Mouse (Mus musculus) CH12.LX (cell line): ENCODE measurements around the gene Eno4. TPM values are rescaled to one million over a fixed set of nuclear protein-coding genes. Genes with fewer than 3 reads are reported as not detected.

Source experiments
- DNase-seq: peaks from one replicate; pipeline ENCODE4 v3.0.0-alpha.2; 2013; ENCODE audit errors: extremely low read depth
- H3K27ac ChIP-seq: 2 replicates; pipeline ENCODE4 v1.5.1; 2012; ENCODE audit warnings: low read depth, mild to moderate bottlenecking, control low read depth, moderate library complexity; ENCODE audit not compliant: insufficient read depth
- H3K27me3 ChIP-seq: replicated peaks from 2 replicates; pipeline ENCODE3; 2012; ENCODE audit warnings: inconsistent platforms
- H3K36me3 ChIP-seq, 2 experiments: replicated peaks in 1 of 2; 2 replicates each; pipeline versions ENCODE3 to v1.6.1; 2012; ENCODE audit warnings: inconsistent platforms in 1 of 2, low read length in 1 of 2, mild to moderate bottlenecking in 1 of 2, mixed read lengths in 1 of 2, moderate library complexity in 1 of 2; ENCODE audit not compliant: control insufficient read depth in 1 of 2, insufficient read depth in 1 of 2
- H3K4me1 ChIP-seq, 2 experiments: 2 replicates each; pipeline ENCODE4 v1.6.1; 2012; ENCODE audit warnings: inconsistent platforms in 1 of 2, moderate library complexity in 1 of 2; ENCODE audit not compliant: insufficient read depth in 2 of 2, control insufficient read depth in 1 of 2
- H3K4me2 ChIP-seq: 2 replicates; pipeline ENCODE4 v1.6.1; 2012; ENCODE audit warnings: low read depth, mild to moderate bottlenecking, control low read depth; ENCODE audit not compliant: poor library complexity, insufficient read depth, severe bottlenecking
- H3K4me3 ChIP-seq, 3 experiments: fragments of 150-350 bp in 1 of 3; sonication (generic) in 1 of 3; replicated peaks in 1 of 3; 2 replicates each; pipeline versions ENCODE3 to v1.5.1; 2011 to 2012; ENCODE audit warnings: low read depth in 2 of 3, low read length in 2 of 3, mild to moderate bottlenecking in 2 of 3, moderate library complexity in 2 of 3, control low read depth in 1 of 3, improper control_type of control experiment in 1 of 3, inconsistent platforms in 1 of 3, mixed read lengths in 1 of 3; ENCODE audit not compliant: poor library complexity in 1 of 3
- H3K79me2 ChIP-seq: replicated peaks from 2 replicates; pipeline ENCODE4 v1.6.1; 2012; ENCODE audit warnings: mild to moderate bottlenecking, moderate library complexity; ENCODE audit not compliant: control insufficient read depth, poor library complexity, insufficient read depth, severe bottlenecking; ENCODE audit errors: extremely low read depth
- H3K9ac ChIP-seq: 2 replicates; pipeline ENCODE4 v1.6.1; 2012; ENCODE audit warnings: low read depth, mild to moderate bottlenecking, control low read depth, moderate library complexity; ENCODE audit not compliant: insufficient read depth
- H3K9me3 ChIP-seq: replicated peaks from 2 replicates; pipeline ENCODE3; 2012; ENCODE audit warnings: low read length, inconsistent platforms, mixed read lengths
- E2F4 ChIP-seq: IDR thresholded peaks from 2 replicates; pipeline ENCODE4 v1.6.1; 2011; ENCODE audit warnings: low read depth, low read length, improper control_type of control experiment; ENCODE audit not compliant: insufficient replicate concordance
- ETS1 ChIP-seq: conservative IDR thresholded peaks from 2 replicates; pipeline ENCODE4 v1.6.1; 2012; ENCODE audit warnings: low read depth, mild to moderate bottlenecking, inconsistent platforms, low read length, improper control_type of control experiment, moderate library complexity
- IRF4 ChIP-seq: IDR thresholded peaks from 2 replicates; pipeline ENCODE4 v1.6.1; 2014; ENCODE audit warnings: low read depth, mild to moderate bottlenecking, inconsistent platforms, low read length, improper control_type of control experiment
- JUND ChIP-seq: conservative IDR thresholded peaks from 2 replicates; pipeline ENCODE4 v1.6.1; 2011; ENCODE audit warnings: low read depth, low read length, improper control_type of control experiment
- KAT2A ChIP-seq: IDR thresholded peaks from 2 replicates; pipeline ENCODE4 v1.6.1; 2012; ENCODE audit warnings: low read length, improper control_type of control experiment, inconsistent platforms; ENCODE audit not compliant: insufficient replicate concordance
- NRF1 ChIP-seq: IDR thresholded peaks from 2 replicates; pipeline ENCODE4 v1.6.1; 2014; ENCODE audit warnings: low read depth, mild to moderate bottlenecking, inconsistent platforms, low read length, improper control_type of control experiment, moderate library complexity
- PAX5 ChIP-seq: IDR thresholded peaks from 2 replicates; pipeline ENCODE4 v1.6.1; 2012; ENCODE audit warnings: low read length, inconsistent platforms, mixed read lengths
- RAD21 ChIP-seq: IDR thresholded peaks from 2 replicates; pipeline ENCODE4 v1.6.1; 2011; ENCODE audit warnings: low read depth, mild to moderate bottlenecking, low read length, improper control_type of control experiment, moderate library complexity
- SMC3 ChIP-seq: IDR thresholded peaks from 2 replicates; pipeline ENCODE4 v1.6.1; 2011; ENCODE audit warnings: low read depth, low read length, improper control_type of control experiment
- TBP ChIP-seq: conservative IDR thresholded peaks from 2 replicates; pipeline ENCODE4 v1.6.1; 2011; ENCODE audit warnings: low read depth, low read length, improper control_type of control experiment
- USF1 ChIP-seq: IDR thresholded peaks from 2 replicates; pipeline ENCODE4 v1.6.1; 2014; ENCODE audit warnings: low read depth, mild to moderate bottlenecking, inconsistent platforms, low read length, improper control_type of control experiment
- ZC3H11A ChIP-seq: IDR thresholded peaks from 2 replicates; pipeline ENCODE4 v1.6.1; 2012; ENCODE audit warnings: low read depth, mild to moderate bottlenecking, inconsistent platforms, low read length, improper control_type of control experiment
- ZKSCAN1 ChIP-seq: IDR thresholded peaks from 2 replicates; pipeline ENCODE4 v1.6.1; 2012; ENCODE audit warnings: low read depth, inconsistent platforms, low read length, improper control_type of control experiment, borderline replicate concordance
- ZMIZ1 ChIP-seq: IDR thresholded peaks from 2 replicates; pipeline ENCODE4 v1.6.1; 2012; ENCODE audit warnings: low read depth, mild to moderate bottlenecking, inconsistent platforms, low read length, improper control_type of control experiment
- dilution Hi-C: fragments of 300-500 bp; cut with MboI; formaldehyde crosslinking; loops from 2 replicates; pipeline ENCODE4 v1.14.3; 2020; ENCODE audit warnings: low sequenced_read_pairs; ENCODE audit not compliant: extremely low pct_unique_long_range_greater_than_20kb, extremely low pct_ligation_motif_present
- in situ Hi-C: fragments of 300-500 bp; cut with MboI; formaldehyde crosslinking; loops from 3 replicates; pipeline ENCODE4 v1.14.3; 2019; ENCODE audit warnings: low sequenced_read_pairs, low pct_ligation_motif_present, low pct_unique_long_range_greater_than_20kb, mixed read lengths
- polyA plus RNA-seq: library from polyadenylated mRNA; unstranded; fragments of >175 nt; gene quantifications from 2 replicates; pipeline ENCODE4 v1.2.1, GENCODE M21; 2012; ENCODE audit warnings: low read depth; ENCODE audit not compliant: insufficient read length
- total RNA-seq, 2 experiments: library from RNA; depleted of rRNA; stranded (reverse); fragments of 300-350 nt in 1 of 2; fragments of >200 nt in 1 of 2; gene quantifications; 2 replicates each; pipeline ENCODE4 v1.2.3; 2012 to 2014

Eno4 gene
- total and polyA plus RNA-seq, 3 experiments = 0.25 to 1.6 (median 1.2) TPM

- peaks cover 8 to 28% of the 10 kb centered on the region in 2 experiments for H3K36me3 ChIP-seq
- dilution Hi-C loops = no loop called here
- no peaks in the 10 kb centered on the region for H3K9me3 ChIP-seq
- TF ChIP-seq IRF4 (no peak), PAX5 (no peak), KAT2A (no peak), TBP (no peak), RAD21 (no peak), USF1 (no peak), ETS1 (no peak), JUND (no peak), E2F4 (no peak), NRF1 (no peak), SMC3 (no peak)
- H3K79me2 ChIP-seq = no peaks in the 10 kb centered on the region
- no peaks in the 10 kb centered on the region for H3K27me3 ChIP-seq
- no peak overlapping the region for H3K4me3 ChIP-seq
- H3K4me2 ChIP-seq = no peak overlapping the region
- no peak for DNase-seq
- peaks cover 0 to 9% of the 10 kb centered on the region in 2 experiments; a peak in 2 of 4 replicates for H3K4me1 ChIP-seq
- H3K27ac ChIP-seq = no peak overlapping the region
- H3K9ac ChIP-seq = no peak overlapping the region
- in situ Hi-C loops = no loop called here
Measured at GRCm38 (mm10) chr19:58968731-58969506, 25.7 kb downstream of the Eno4 start.

- no peak overlapping the region for H3K9ac ChIP-seq
- H3K4me2 ChIP-seq = no peak overlapping the region
- no peak for TF ChIP-seq ZKSCAN1
- no peak for TF ChIP-seq ZMIZ1
- TF ChIP-seq ZC3H11A = no peak
- TF ChIP-seq, all 38 proteins: peak for 0
- Histone ChIP-seq H3K36me3 (peaks cover 8 to 44% of the 10 kb centered on the region in 2 experiments), H3K27me3 (no peaks in the 10 kb centered on the region), H3K9me3 (no peaks in the 10 kb centered on the region), H3K27ac (no peak overlapping the region), H3K79me2 (no peaks in the 10 kb centered on the region), H3K4me1 (peaks cover 0 to 9% of the 10 kb centered on the region in 2 experiments; a peak in 2 of 4 replicates), H3K4me3 (no peak overlapping the region)
- dilution Hi-C loops = no loop called here
- in situ Hi-C loops = loop anchor here (10.0 kb wide), 1 partner anchor 46 kb away; no protein-coding TSS in a partner anchor
- no peak for DNase-seq
Measured at GRCm38 (mm10) chr19:58970826-58971225, 27.6 kb downstream of the Eno4 start.
